Comparison of ENCODE assay signal across 8 mouse cellular contexts in the genomic region with DNA sequence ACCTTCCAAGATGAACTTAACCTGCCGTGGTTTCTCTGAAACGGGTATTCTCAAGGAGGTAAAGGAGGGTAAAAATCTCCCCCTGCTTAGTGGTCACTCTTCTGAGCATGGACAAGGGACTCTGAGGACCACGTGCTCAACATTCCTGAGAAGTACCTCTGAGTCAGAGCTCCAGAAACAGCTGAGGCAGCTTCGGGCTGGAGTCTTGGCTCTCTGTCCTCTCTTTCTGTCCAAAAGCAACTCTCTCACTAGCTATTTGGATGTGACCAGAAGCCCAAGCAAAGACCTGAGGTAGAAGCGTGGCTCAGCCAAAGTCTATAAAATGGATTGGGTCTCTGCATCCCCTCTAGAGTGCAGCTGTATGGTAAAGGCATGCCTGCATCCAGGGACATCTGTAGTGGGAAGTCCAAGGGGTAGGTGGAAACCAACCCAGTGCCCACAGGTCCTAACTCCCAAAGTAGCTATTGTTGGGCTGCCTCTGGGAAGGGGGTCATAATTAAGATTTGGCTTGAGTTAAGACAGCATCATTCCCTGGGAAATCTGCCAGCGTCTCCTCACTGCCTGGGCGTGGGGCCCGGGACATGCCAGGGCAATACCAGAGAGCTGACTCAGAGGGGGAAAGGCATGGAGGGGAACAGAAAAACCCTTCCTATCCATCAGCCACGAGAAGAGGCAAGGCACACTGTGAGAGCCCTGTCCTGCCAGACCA. TPM values are rescaled to one million over a fixed set of nuclear protein-coding genes. Genes with fewer than 3 reads are reported as not detected.
DNase-seq lines count a peak whose midpoint lies in the region; ATAC-seq lines count a peak whose summit lies in the region.

No protein-coding gene starts in this region.

- no peak overlapping the region for H3K9ac ChIP-seq in forebrain, embryonic 12.5 days

- peak; percentile 45 to 55 for DNase-seq in left cerebral cortex, adult 18-20 months (ENCODE audit: low spot score in 2 of 2)
- no peak for DNase-seq in left cerebral cortex, adult 11 months (ENCODE audit: low spot score)
- peak; percentile 73 for DNase-seq in heart, postnatal 25 days (ENCODE audit: low spot score)
- DNase-seq in layer of hippocampus, postnatal 36 days, result peak; percentile 65 to 66
- DNase-seq in ovary, postnatal 36 days (ENCODE audit: low spot score), result peak; percentile 74
- DNase-seq in B cell, adult 2 months, result no peak

- no peaks in the 10 kb centered on the region for H3K27me3 ChIP-seq in forebrain, embryonic 12.5 days

- intact Hi-C loops in heart, postnatal 25 days (cut with DNase I), result loop anchor here (5.0 to 10.0 kb wide), 4 partner anchors 122 to 310 kb away; partner anchors contain the start of gene Vcl

- ATAC-seq in forebrain, embryonic 12.5 days (ENCODE audit: low FRiP score), result peak; percentile 17; the same call in 1 of the 2 replicates
- ATAC-seq in CD4-positive, CD25-positive, alpha-beta regulatory T cell, adult 4 months, result no peak

- H3K4me3 ChIP-seq in forebrain, embryonic 12.5 days (replicated peaks), result no peak overlapping the region

- WGBS in forebrain, embryonic 12.5 days, result 72% methylated on average over 9 of the region's 9 CpGs

- H3K9me3 ChIP-seq in forebrain, embryonic 12.5 days, result no peaks in the 10 kb centered on the region

- H3K4me2 ChIP-seq in forebrain, embryonic 12.5 days, result no peak overlapping the region

- H3K4me1 ChIP-seq in forebrain, embryonic 12.5 days, result no peaks in the 10 kb centered on the region

- no peak overlapping the region for H3K27ac ChIP-seq in forebrain, embryonic 12.5 days

- no peaks in the 10 kb centered on the region for H3K36me3 ChIP-seq in forebrain, embryonic 12.5 days (replicated peaks)

RNA-seq across cellular contexts. Expression of gene Camk2g, which starts 11.2 kb away (rescaled TPM):
- 100 to 1,000 TPM; 315 to 361 TPM for total RNA-seq in left cerebral cortex, adult 18-20 months (2021)
- 54.1 and 60.4 TPM in 2 replicates for polyA plus RNA-seq in forebrain, embryonic 12.5 days (2016; fragmentation: Nextera tagmentation; extraction: Ambion mirVana)
- total RNA-seq in heart, postnatal 25 days (2021), result 10 to 100 TPM; 50.4 to 59.5 TPM
- total RNA-seq in layer of hippocampus, postnatal 36 days (2021), result 100 to 1,000 TPM; 187 to 199 TPM
- polyA plus RNA-seq in CD4-positive, CD25-positive, alpha-beta regulatory T cell, adult 4 months (2017; shearing (Covaris generic)), result 10 to 100 TPM; 32.6 to 37.8 TPM

RNA-seq across cellular contexts. Expression of gene Plau, which starts 31.3 kb away (rescaled TPM):
- total RNA-seq in left cerebral cortex, adult 18-20 months (2021), result 1 to 10 TPM; 7.7 to 8.2 TPM
- polyA plus RNA-seq in forebrain, embryonic 12.5 days (2016; fragmentation: Nextera tagmentation; extraction: Ambion mirVana), result 0.10 and 0.15 TPM in 2 replicates
- total RNA-seq in heart, postnatal 25 days (2021), result 1 to 10 TPM; 4.5 to 4.6 TPM
- total RNA-seq in layer of hippocampus, postnatal 36 days (2021), result 1 to 10 TPM; 4.2 to 4.3 TPM
- polyA plus RNA-seq in CD4-positive, CD25-positive, alpha-beta regulatory T cell, adult 4 months (2017; shearing (Covaris generic)), result not detected

Comparison
In these comparisons a context has a peak if more than half of its experiments do, and no peak if none do; other contexts are left out.
1. DNase-seq: peak in left cerebral cortex, adult 18-20 months (2 of 2), heart, postnatal 25 days (single experiment), layer of hippocampus, postnatal 36 days (2 of 2) and ovary, postnatal 36 days (single experiment); none in left cerebral cortex, adult 11 months (single experiment) and B cell, adult 2 months (0 of 2).